Mouse (Mus musculus): ENCODE results near the gene Tssk3. TPM values are rescaled to one million over a fixed set of nuclear protein-coding genes. Genes with fewer than 3 reads are reported as not detected.
"Not testable (repeated sequence)": the region's sequence is repeated elsewhere in the genome, so short reads cannot be mapped to it uniquely, and the experiment has no call there.

The Tssk3 gene
- polyA plus RNA-seq (2012): not detected in 2 replicates

DNA sequence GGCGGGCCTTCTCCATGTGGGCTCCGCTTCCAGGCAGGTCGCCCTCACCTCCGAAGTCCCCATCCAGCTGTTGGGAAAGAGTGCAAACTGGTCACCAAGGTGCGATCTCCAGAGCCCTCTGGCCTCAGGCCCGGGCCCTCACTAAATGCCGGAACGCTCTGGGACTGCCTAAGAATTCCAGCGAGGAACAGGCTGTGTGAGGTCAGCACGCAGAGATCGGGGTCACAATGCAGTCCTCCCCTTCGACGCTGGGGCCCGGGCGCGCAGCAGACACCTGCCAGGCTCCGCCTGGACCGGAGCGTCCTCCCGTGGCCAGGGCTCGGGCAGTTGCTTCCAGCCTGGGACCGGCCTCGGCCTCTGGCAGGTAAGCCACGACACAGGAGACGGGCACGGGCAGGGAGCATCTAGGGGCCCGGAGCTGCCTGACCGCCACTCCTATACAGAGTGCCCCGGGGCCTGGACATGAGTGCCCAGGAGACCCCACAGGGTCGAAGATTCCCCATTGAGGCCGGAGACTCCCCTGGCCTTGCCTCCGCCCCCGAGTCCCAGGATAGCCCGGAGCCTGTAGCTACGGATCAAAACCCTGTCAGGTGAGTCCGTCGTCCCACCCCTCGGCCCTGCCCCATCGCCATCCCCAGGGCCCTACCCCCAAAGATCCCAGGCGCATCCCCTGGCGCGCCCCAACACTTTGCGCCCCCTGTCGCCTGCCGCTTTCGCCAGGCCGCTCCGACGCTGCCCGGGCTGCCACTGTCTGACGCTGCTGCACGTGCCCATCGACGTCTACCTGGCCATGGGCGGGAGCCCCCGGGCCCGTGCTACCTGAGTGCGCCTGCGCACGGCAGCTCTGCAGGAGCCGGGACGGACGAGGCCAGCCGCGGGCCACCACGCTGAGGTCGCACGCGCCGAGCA lies at the start of gene Tssk3, which contains the start of gene Fam229a:
Tssk3 (minus strand) TSS at position 51 of the 909 bp plus-strand sequence.
Fam229a (plus strand) TSS at position 219 of the 909 bp plus-strand sequence.
- Histone ChIP-seq H3K4me3 (replicated peaks) (no peak within 1 kb of the TSS), H3K9me3 (ENCODE audit: control insufficient read depth, low read length) (no peaks in the 10 kb centered on the region), H3K27me3 (ENCODE audit: control insufficient read depth) (peaks cover 57% of the 10 kb centered on the region), H3K4me1 (ENCODE audit: control insufficient read depth) (peaks cover 8% of the 10 kb centered on the region), H3K36me3 (ENCODE audit: control insufficient read depth) (peaks cover 47% of the 10 kb centered on the region)
- TF ChIP-seq TAL1 (IDR thresholded peaks at IDR 0.05; ENCODE audit: low read length) (no peak), GATA1 (IDR thresholded peaks at IDR 0.05; ENCODE audit: low read length) (no peak)

DNA sequence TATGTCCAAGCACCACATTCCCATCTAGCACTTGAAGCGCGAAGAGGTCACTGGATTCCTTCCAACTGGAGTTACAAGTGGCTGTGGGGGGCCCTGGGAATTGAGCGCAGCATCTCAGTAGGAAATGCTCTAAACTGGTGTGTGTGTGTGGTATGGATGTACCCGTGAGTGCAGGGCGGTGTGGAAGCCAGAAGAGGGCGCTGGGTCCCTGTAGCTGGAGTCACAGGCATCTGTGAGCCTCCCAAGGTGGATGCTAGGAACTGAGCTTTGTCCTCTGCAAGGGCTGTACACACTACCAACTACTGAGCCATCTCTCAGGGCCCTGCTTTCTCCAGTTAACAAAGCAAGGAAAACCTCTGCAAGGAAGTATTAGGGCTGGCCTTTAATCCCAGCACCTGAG lies 49.2 kb upstream of the Tssk3 start:
- TF ChIP-seq GATA1 (IDR thresholded peaks at IDR 0.05; ENCODE audit: low read length) (no peak), TAL1 (IDR thresholded peaks at IDR 0.05; ENCODE audit: low read length) (no peak)
- Histone ChIP-seq H3K9me3 (ENCODE audit: control insufficient read depth, low read length) (no peaks in the 10 kb centered on the region), H3K36me3 (ENCODE audit: control insufficient read depth) (peaks cover 57% of the 10 kb centered on the region), H3K27me3 (ENCODE audit: control insufficient read depth) (no peaks in the 10 kb centered on the region), H3K4me1 (ENCODE audit: control insufficient read depth) (peaks cover 40% of the 10 kb centered on the region), H3K4me3 (replicated peaks) (no peak overlapping the region)

DNA sequence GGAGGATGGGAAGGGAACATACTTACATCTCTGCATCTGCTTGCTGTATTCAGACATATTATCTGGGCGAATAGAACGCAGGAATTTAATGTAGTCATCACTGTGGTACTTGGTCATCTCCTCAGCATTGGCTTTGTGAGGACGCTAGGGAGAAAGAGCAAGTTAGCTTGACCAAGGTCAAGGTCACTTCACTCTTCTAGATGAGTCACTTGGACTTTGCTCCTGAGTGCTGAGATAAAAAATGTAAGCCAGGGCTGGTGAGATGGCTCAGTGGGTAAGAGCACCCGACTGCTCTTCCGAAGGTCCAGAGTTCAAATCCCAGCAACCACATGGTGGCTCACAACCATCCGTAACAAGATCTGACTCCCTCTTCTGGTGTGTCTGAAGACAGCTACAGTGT lies 38.1 kb upstream of the Tssk3 start:
- not testable (repeated sequence) for H3K27me3 ChIP-seq (ENCODE audit: control insufficient read depth); H3K4me3 ChIP-seq (replicated peaks); H3K9me3 ChIP-seq (ENCODE audit: control insufficient read depth, low read length); H3K4me1 ChIP-seq (ENCODE audit: control insufficient read depth)
- peaks cover 77% of the 10 kb centered on the region for H3K36me3 ChIP-seq (ENCODE audit: control insufficient read depth)

DNA sequence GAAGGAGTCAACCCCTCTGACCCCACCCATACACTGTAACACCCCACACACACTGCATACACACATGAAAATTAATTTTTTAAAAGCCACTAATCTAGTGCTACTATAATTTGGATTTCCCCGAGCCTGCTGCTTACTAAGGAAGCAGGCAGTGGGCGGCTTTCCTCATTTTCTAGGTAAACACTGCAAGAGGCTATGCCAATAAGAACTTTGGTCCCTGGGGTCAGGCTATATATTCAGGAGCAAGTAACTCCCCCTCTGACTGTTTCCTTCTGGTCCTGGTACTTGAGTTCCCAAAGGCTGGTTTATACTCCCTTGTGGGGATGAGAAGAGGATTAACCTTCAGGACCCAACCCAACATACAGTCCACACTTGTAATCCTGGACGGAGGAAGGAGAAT lies 35.1 kb upstream of the Tssk3 start:
- no peak for TF ChIP-seq TAL1 (IDR thresholded peaks at IDR 0.05; ENCODE audit: low read length)
- TF ChIP-seq GATA1 (IDR thresholded peaks at IDR 0.05; ENCODE audit: low read length): no peak
- no peaks in the 10 kb centered on the region for H3K27me3 ChIP-seq (ENCODE audit: control insufficient read depth)
- no peak overlapping the region for H3K4me3 ChIP-seq (replicated peaks)
- H3K36me3 ChIP-seq (ENCODE audit: control insufficient read depth): peaks cover 83% of the 10 kb centered on the region
- H3K9me3 ChIP-seq (ENCODE audit: control insufficient read depth, low read length): no peaks in the 10 kb centered on the region
- no peaks in the 10 kb centered on the region for H3K4me1 ChIP-seq (ENCODE audit: control insufficient read depth)

DNA sequence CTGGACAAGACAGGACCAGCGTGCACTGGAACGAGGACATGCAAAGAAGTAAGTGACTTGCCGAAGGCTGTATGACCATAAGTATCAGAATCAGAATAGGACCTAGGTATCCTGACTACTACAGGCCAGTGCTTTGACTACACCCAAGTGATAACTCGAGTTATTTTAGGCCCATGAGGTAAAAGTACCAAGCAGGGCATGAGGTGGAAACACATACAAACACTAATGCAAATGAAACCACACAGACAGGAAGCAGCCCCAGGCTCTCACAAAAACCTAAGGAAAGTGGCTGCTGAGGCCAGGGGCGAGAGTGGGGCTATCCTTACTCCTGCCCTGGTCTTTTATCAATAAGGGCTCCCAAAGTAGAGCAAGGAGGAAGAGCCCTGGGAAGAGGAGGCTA lies 34.5 kb upstream of the Tssk3 start:
- TF ChIP-seq GATA1 (IDR thresholded peaks at IDR 0.05; ENCODE audit: low read length): no peak
- no peak for TF ChIP-seq TAL1 (IDR thresholded peaks at IDR 0.05; ENCODE audit: low read length)
- Histone ChIP-seq H3K27me3 (ENCODE audit: control insufficient read depth) (no peaks in the 10 kb centered on the region), H3K4me3 (replicated peaks) (no peak overlapping the region), H3K36me3 (ENCODE audit: control insufficient read depth) (peaks cover 82% of the 10 kb centered on the region), H3K4me1 (ENCODE audit: control insufficient read depth) (no peaks in the 10 kb centered on the region), H3K9me3 (ENCODE audit: control insufficient read depth, low read length) (no peaks in the 10 kb centered on the region)

DNA sequence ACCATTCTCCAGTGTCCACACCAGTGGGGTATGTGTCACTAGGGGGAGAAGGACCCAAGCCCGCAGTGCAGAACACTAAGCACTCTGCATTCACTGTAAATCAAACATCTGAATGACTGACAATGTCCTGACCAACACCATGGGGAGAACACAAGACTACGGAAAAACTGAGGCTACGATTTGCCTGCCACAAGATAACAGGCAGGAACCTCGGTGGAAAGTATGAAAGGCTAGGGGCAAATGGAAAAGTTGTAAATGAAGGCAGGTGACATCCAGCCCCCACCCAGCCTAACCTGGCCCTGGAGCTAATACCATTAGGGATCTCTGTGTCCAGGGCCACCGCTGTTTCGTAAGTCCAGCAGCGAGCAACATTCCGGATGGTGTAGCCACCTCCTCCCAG lies 27.7 kb upstream of the Tssk3 start:
- peaks cover 19% of the 10 kb centered on the region for H3K4me1 ChIP-seq (ENCODE audit: control insufficient read depth)
- peaks cover 82% of the 10 kb centered on the region for H3K36me3 ChIP-seq (ENCODE audit: control insufficient read depth)
- H3K4me3 ChIP-seq (replicated peaks): no peak overlapping the region
- TF ChIP-seq TAL1 (IDR thresholded peaks at IDR 0.05; ENCODE audit: low read length): no peak
- TF ChIP-seq GATA1 (IDR thresholded peaks at IDR 0.05; ENCODE audit: low read length): no peak
- no peaks in the 10 kb centered on the region for H3K9me3 ChIP-seq (ENCODE audit: control insufficient read depth, low read length)
- H3K27me3 ChIP-seq (ENCODE audit: control insufficient read depth): peaks cover 10% of the 10 kb centered on the region

DNA sequence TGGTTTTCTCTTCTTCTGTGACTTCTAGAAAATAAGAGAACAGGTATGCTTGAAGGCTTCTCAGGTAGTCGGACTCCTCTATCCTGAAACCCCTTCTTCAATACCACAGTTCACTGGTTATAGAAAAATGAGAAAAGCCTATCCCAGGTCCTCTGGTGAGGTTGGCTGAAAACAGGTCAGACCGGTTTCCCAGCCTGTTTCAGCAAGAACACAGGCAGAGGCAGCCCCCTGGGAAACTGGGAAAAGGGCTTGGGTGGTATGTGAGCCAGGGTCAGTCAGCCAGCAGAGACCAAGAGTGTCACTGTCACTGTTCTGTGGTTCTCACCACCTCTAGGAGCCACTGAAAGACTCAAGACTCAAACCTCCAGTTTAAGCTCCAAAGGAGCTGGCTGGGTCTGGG lies 26.1 kb upstream of the Tssk3 start:
- H3K36me3 ChIP-seq (ENCODE audit: control insufficient read depth): peaks cover 66% of the 10 kb centered on the region
- no peak for TF ChIP-seq GATA1 (IDR thresholded peaks at IDR 0.05; ENCODE audit: low read length)
- TF ChIP-seq TAL1 (IDR thresholded peaks at IDR 0.05; ENCODE audit: low read length): no peak
- H3K9me3 ChIP-seq (ENCODE audit: control insufficient read depth, low read length): no peaks in the 10 kb centered on the region
- peaks cover 26% of the 10 kb centered on the region for H3K4me1 ChIP-seq (ENCODE audit: control insufficient read depth)
- no peak overlapping the region for H3K4me3 ChIP-seq (replicated peaks)
- peaks cover 26% of the 10 kb centered on the region for H3K27me3 ChIP-seq (ENCODE audit: control insufficient read depth)

DNA sequence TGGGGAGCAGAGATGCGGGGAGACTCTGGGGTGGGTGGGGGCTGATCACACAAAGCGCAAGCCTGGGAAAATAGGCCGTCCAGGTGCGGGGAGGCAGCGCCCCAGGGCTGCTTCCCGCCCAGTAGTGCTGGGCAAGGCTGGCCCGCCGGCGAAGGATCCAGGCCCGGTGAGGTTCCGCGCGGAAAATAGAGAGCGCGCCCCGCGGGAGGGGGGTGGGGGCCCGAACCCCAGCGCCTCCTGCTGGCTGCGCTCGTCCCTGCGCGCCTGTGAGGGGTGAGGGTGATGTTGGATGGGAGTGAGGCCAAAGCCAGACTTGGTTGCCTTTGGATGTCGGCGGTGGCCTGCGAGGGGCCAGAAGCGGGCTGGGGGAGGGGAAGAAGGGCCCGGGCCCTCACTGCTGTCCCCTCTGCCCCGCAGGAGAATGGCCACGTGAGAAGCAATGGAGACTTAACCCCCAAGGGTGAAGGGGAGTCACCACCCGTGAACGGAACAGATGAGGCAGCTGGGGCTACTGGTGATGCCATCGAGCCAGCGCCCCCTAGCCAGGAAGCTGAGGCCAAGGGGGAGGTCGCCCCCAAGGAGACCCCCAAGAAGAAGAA lies 23.6 kb upstream of the Tssk3 start:
- Histone ChIP-seq H3K36me3 (ENCODE audit: control insufficient read depth) (peaks cover 41% of the 10 kb centered on the region), H3K27me3 (ENCODE audit: control insufficient read depth) (peaks cover 45% of the 10 kb centered on the region), H3K4me1 (ENCODE audit: control insufficient read depth) (peaks cover 26% of the 10 kb centered on the region), H3K4me3 (replicated peaks) (peak overlapping the region; percentile 64), H3K9me3 (ENCODE audit: control insufficient read depth, low read length) (no peaks in the 10 kb centered on the region)
- TF ChIP-seq GATA1 (IDR thresholded peaks at IDR 0.05; ENCODE audit: low read length): no peak
- no peak for TF ChIP-seq TAL1 (IDR thresholded peaks at IDR 0.05; ENCODE audit: low read length)

DNA sequence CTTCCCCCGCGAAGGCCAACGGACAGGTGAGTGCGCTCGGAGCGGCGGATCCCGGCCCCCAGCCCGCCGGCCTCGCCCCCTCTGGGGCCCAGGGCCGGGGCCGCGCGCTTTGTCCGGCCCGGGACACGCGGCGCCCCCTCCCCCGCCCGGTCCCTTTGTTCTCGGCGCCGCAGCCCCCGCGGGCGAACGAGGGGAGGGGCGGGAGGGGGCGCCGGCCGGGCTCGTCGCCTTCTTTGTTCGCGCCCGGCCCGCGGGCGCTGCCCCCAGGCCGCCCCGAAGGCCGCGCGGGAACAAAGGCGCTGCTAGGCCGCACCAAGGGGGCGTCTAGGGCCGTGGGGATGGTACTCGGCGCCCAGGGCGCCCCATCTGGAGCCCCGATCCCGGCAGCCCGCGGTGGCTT lies 23.1 kb upstream of the Tssk3 start:
- H3K9me3 ChIP-seq (ENCODE audit: control insufficient read depth, low read length): no peaks in the 10 kb centered on the region
- H3K36me3 ChIP-seq (ENCODE audit: control insufficient read depth): peaks cover 37% of the 10 kb centered on the region
- no peak for TF ChIP-seq TAL1 (IDR thresholded peaks at IDR 0.05; ENCODE audit: low read length)
- TF ChIP-seq GATA1 (IDR thresholded peaks at IDR 0.05; ENCODE audit: low read length): no peak
- H3K27me3 ChIP-seq (ENCODE audit: control insufficient read depth): peaks cover 51% of the 10 kb centered on the region
- H3K4me3 ChIP-seq (replicated peaks): peak overlapping the region; percentile 64
- peaks cover 26% of the 10 kb centered on the region for H3K4me1 ChIP-seq (ENCODE audit: control insufficient read depth)
